In genomic region chr1:157560654-157561386, GRCm38 (mm10) we compare ENCODE assay signal across 8 mouse cellular contexts. TPM values are rescaled to one million over a fixed set of nuclear protein-coding genes. Genes with fewer than 3 reads are reported as not detected.
DNase-seq lines count a peak whose midpoint lies in the region; ATAC-seq lines count a peak whose summit lies in the region.

No protein-coding gene starts in this region.

- no peak overlapping the region for H3K27ac ChIP-seq in heart, embryonic 11.5 days (ENCODE audit: low read depth, low read length)
- H3K27ac ChIP-seq in embryonic facial prominence, embryonic 13.5 days = no peak overlapping the region
- no peak overlapping the region for H3K27ac ChIP-seq in lung, embryonic 16.5 days (ENCODE audit: low read length)

- ATAC-seq in heart, embryonic 11.5 days (replicated peaks; ENCODE audit: insufficient number of reproducible peaks, low FRiP score, low TSS enrichment) = 0 out of 2 replicates have a peak, but pooled peaks have one; percentile 22
- peak; percentile 61 for ATAC-seq in activated CD4-positive, CD25-positive, alpha-beta regulatory T cell, adult 4 months
- ATAC-seq in embryonic facial prominence, embryonic 13.5 days (ENCODE audit: insufficient number of reproducible peaks, insufficient read depth, low FRiP score, low TSS enrichment, low read depth) = 0 out of 2 replicates have a peak, but pooled peaks have one; percentile 37
- ATAC-seq in inflammation-experienced regulatory T-cells, adult 6 months = peak; percentile 59
- peak; percentile 51 for ATAC-seq in lung, embryonic 16.5 days (ENCODE audit: low read depth)

- peaks cover 8% of the 10 kb centered on the region; the same call in 1 of the 2 replicates for H3K27me3 ChIP-seq in heart, embryonic 11.5 days (ENCODE audit: control insufficient read depth, insufficient read depth, low read length)
- H3K27me3 ChIP-seq in embryonic facial prominence, embryonic 13.5 days = peaks cover 7% of the 10 kb centered on the region; the same call in 1 of the 2 replicates
- H3K27me3 ChIP-seq in lung, embryonic 16.5 days (ENCODE audit: control insufficient read depth, insufficient read depth, low read depth, low read length) = no peaks in the 10 kb centered on the region

- intact Hi-C loops in heart, postnatal 25 days (cut with DNase I) = no loop called here

- H3K4me1 ChIP-seq in heart, embryonic 11.5 days (ENCODE audit: control insufficient read depth, insufficient read depth, low read length) = no peaks in the 10 kb centered on the region
- no peaks in the 10 kb centered on the region for H3K4me1 ChIP-seq in embryonic facial prominence, embryonic 13.5 days
- no peaks in the 10 kb centered on the region for H3K4me1 ChIP-seq in lung, embryonic 16.5 days (replicated peaks; ENCODE audit: control insufficient read depth, insufficient read depth, low read length)

- no peaks in the 10 kb centered on the region for H3K36me3 ChIP-seq in heart, embryonic 11.5 days (ENCODE audit: control insufficient read depth, insufficient read depth, low read length)
- H3K36me3 ChIP-seq in embryonic facial prominence, embryonic 13.5 days = no peaks in the 10 kb centered on the region
- no peaks in the 10 kb centered on the region for H3K36me3 ChIP-seq in lung, embryonic 16.5 days (ENCODE audit: control insufficient read depth, insufficient read depth, low read length)

- WGBS in heart, embryonic 11.5 days (ENCODE audit: insufficient replicate concordance) = 13% methylated on average over 8 of the region's 8 CpGs
- WGBS in embryonic facial prominence, embryonic 13.5 days = 17% methylated on average over 8 of the region's 8 CpGs
- WGBS in lung, embryonic 16.5 days = 18% methylated on average over 8 of the region's 8 CpGs

- no peak overlapping the region for H3K4me3 ChIP-seq in heart, embryonic 11.5 days (ENCODE audit: low read depth, low read length)
- H3K4me3 ChIP-seq in embryonic facial prominence, embryonic 13.5 days = no peak overlapping the region
- H3K4me3 ChIP-seq in lung, embryonic 16.5 days (ENCODE audit: low read length) = no peak overlapping the region

- no peaks in the 10 kb centered on the region for H3K9me3 ChIP-seq in heart, embryonic 11.5 days (replicated peaks; ENCODE audit: control insufficient read depth, low read length)
- no peaks in the 10 kb centered on the region for H3K9me3 ChIP-seq in embryonic facial prominence, embryonic 13.5 days
- no peaks in the 10 kb centered on the region for H3K9me3 ChIP-seq in lung, embryonic 16.5 days (ENCODE audit: control insufficient read depth, low read length)

- peak overlapping the region; percentile 39 for H3K4me2 ChIP-seq in heart, embryonic 11.5 days
- H3K4me2 ChIP-seq in embryonic facial prominence, embryonic 13.5 days = 0 out of 2 replicates have a peak overlapping the region, but pooled peaks have one; percentile 19
- H3K4me2 ChIP-seq in lung, embryonic 16.5 days (ENCODE audit: low read depth, low read length) = no peak overlapping the region

- no peak for DNase-seq in heart, postnatal 25 days (ENCODE audit: low spot score)
- DNase-seq in retina, postnatal 7 days (ENCODE audit: low read depth, low spot score) = peak; percentile 31
- DNase-seq in right cerebral cortex, adult 18-20 months = no peak

- no peak overlapping the region for H3K9ac ChIP-seq in heart, embryonic 11.5 days (ENCODE audit: low read depth, low read length)
- H3K9ac ChIP-seq in embryonic facial prominence, embryonic 13.5 days = no peak overlapping the region
- no peak overlapping the region for H3K9ac ChIP-seq in lung, embryonic 16.5 days (ENCODE audit: low read length)

RNA-seq across cellular contexts. Expression of gene Sec16b, which starts 54.3 kb away (rescaled TPM):
- polyA plus RNA-seq in heart, embryonic 11.5 days (2014; fragmentation: Nextera tagmentation; extraction: Ambion mirVana) = 0.74 and 1.9 TPM in 2 replicates
- 1 to 10 TPM in 1 of 2 experiments, under 1 TPM in 1; 0.98 to 1.4 TPM for total RNA-seq in heart, postnatal 25 days (2021)
- polyA plus RNA-seq in activated CD4-positive, CD25-positive, alpha-beta regulatory T cell, adult 4 months (2017; shearing (Covaris generic)) = under 1 TPM; 0.78 to 0.90 TPM
- 3.5 and 4.0 TPM in 2 replicates for polyA plus RNA-seq in embryonic facial prominence, embryonic 13.5 days (2015; fragmentation: Nextera tagmentation; extraction: Ambion mirVana)
- 1 to 10 TPM; 1.2 to 2.4 (median 2.4) TPM for polyA plus RNA-seq in inflammation-experienced regulatory T-cells, adult 6 months (2017; shearing (Covaris generic))
- 2.5 and 3.0 TPM in 2 replicates for polyA plus RNA-seq in lung, embryonic 16.5 days (2015; fragmentation: Nextera tagmentation; extraction: Ambion mirVana)
